Mouse (Mus musculus) forebrain, postnatal 0 days (tissue): ENCODE measurements around the gene Zfp879. TPM values are rescaled to one million over a fixed set of nuclear protein-coding genes. Genes with fewer than 3 reads are reported as not detected.

Source experiments
- ATAC-seq: fragments of 200-750 bp; cut with Nextera tagmentation; 2 replicates; pipeline ENCODE4 v1.8.0; 2017; ENCODE audit warnings: mild to moderate bottlenecking, moderate library complexity
- DNase-seq: peaks from one replicate; pipeline ENCODE4 v3.0.0-alpha.2; 2015
- H3K27ac ChIP-seq: fragments of 300-500 bp; sonication (generic); 2 replicates; pipeline ENCODE4 v1.5.1; 2014; ENCODE audit warnings: low read depth, mild to moderate bottlenecking, antibody characterized with exemption, low read length, moderate library complexity, mixed read lengths
- H3K27me3 ChIP-seq: fragments of 300-500 bp; sonication (generic); 2 replicates; pipeline ENCODE4 v1.6.1; 2014; ENCODE audit warnings: mild to moderate bottlenecking, low read length, mixed read lengths; ENCODE audit not compliant: insufficient read depth
- H3K36me3 ChIP-seq: fragments of 300-500 bp; sonication (generic); 2 replicates; pipeline ENCODE4 v1.6.1; 2014; ENCODE audit warnings: mild to moderate bottlenecking, moderate library complexity; ENCODE audit not compliant: insufficient read depth
- H3K4me1 ChIP-seq: fragments of 300-500 bp; sonication (generic); 2 replicates; pipeline ENCODE4 v1.6.1; 2014; ENCODE audit warnings: antibody characterized with exemption; ENCODE audit not compliant: insufficient read depth
- H3K4me2 ChIP-seq: fragments of 300-500 bp; sonication (generic); 2 replicates; pipeline ENCODE4 v1.6.1; 2014; ENCODE audit warnings: low read depth, mild to moderate bottlenecking, moderate library complexity
- H3K4me3 ChIP-seq: fragments of 300-500 bp; sonication (generic); 2 replicates; pipeline ENCODE4 v1.5.1; 2014; ENCODE audit warnings: low read depth, low read length, mixed read lengths
- H3K9ac ChIP-seq: fragments of 300-500 bp; sonication (generic); 2 replicates; pipeline ENCODE4 v1.6.1; 2014; ENCODE audit warnings: mild to moderate bottlenecking
- H3K9me3 ChIP-seq: fragments of 300-500 bp; sonication (generic); 2 replicates; pipeline ENCODE4 v1.6.1; 2016; ENCODE audit warnings: low read length
- CTCF ChIP-seq: sonication (generic); IDR thresholded peaks from 2 replicates; pipeline ENCODE4 v1.5.1; 2016; ENCODE audit warnings: antibody characterized with exemption, control low read depth, low read depth
- WGBS: fragments of 180-500 bp; shearing (Covaris S2); extraction: QIAGEN DNeasy Blood & Tissue Kit; methylation state at CpG from one replicate; pipeline ENCODE4 v1.1.7; 2014; 5-methylcytosine and 5-hydroxymethylcytosine counted together
- polyA plus RNA-seq: library from polyadenylated mRNA; unstranded; fragments of >200 nt; fragmentation: Nextera tagmentation; extraction: Ambion mirVana; gene quantifications from 2 replicates; pipeline ENCODE4 v1.2.1, GENCODE M21; 2015
- total RNA-seq: library from RNA; depleted of rRNA; stranded (reverse); fragments of >200 nt; gene quantifications from 2 replicates; pipeline ENCODE4 v1.2.3, GENCODE M21; 2014; rRNA removed

Zfp879 gene
- total and polyA plus RNA-seq, 2 experiments from 2014 or later: 1.6 to 5.9 TPM

- H3K36me3 ChIP-seq: peaks cover 30% of the 10 kb centered on the region
- H3K4me2 ChIP-seq: peak within 1 kb of the TSS; percentile 83
- no peaks in the 10 kb centered on the region for H3K27me3 ChIP-seq
- no peaks in the 10 kb centered on the region for H3K9me3 ChIP-seq
- peak within 1 kb of the TSS; percentile 83 for H3K9ac ChIP-seq
- 1% methylated on average over 45 of the region's 45 CpGs for WGBS
- peak; percentile 100 for ATAC-seq
- DNase-seq: peak; percentile 89
- H3K4me1 ChIP-seq: peaks cover 11% of the 10 kb centered on the region; the same call in 1 of the 2 replicates
- H3K27ac ChIP-seq: peak within 1 kb of the TSS; percentile 74
- no peak for TF ChIP-seq CTCF
- peak within 1 kb of the TSS; percentile 65 for H3K4me3 ChIP-seq
Observed at GRCm38 (mm10) chr11:50827010-50827953, 14.1 kb downstream of the Zfp879 start, which contains the start of gene Zfp354c. TSS of gene Zfp354c (minus strand) at chr11:50827724.

GRCm38 (mm10) chr11:50826214-50826613 is 15.1 kb downstream of the Zfp879 start:
- Histone ChIP-seq H3K4me3 (peak overlapping the region; percentile 65), H3K27ac (no peak overlapping the region), H3K27me3 (no peaks in the 10 kb centered on the region), H3K4me1 (peaks cover 11% of the 10 kb centered on the region; the same call in 1 of the 2 replicates), H3K4me2 (peak overlapping the region; percentile 83), H3K9ac (peak overlapping the region; percentile 83; the same call in 1 of the 2 replicates), H3K9me3 (no peaks in the 10 kb centered on the region), H3K36me3 (peaks cover 35% of the 10 kb centered on the region)
- DNase-seq (no peak), ATAC-seq (no peak)
- no peak for TF ChIP-seq CTCF
- 30% methylated on average over 2 of the region's 2 CpGs for WGBS

DNA sequence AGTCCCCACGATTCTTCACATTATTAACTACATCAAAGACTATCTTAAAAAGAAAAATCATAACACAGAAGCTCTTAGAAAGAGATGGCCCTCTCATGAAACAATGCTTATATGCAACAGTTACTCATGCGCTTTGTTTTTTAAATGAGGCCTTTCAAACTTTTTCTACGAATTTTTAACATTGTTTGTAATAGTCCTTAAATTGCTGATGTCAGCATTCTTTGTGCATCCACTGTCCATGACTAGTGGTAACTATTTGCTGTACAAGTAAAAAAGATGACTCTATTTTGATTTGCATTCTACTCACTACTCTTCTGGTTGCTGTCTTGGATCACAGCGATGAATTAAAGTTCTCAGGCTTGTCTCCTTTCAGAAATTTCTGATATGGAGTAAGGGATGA is 27.1 kb downstream of the Zfp879 start:
- H3K4me2 ChIP-seq: no peak overlapping the region
- no peak overlapping the region for H3K27ac ChIP-seq
- no peak overlapping the region for H3K4me3 ChIP-seq
- H3K9me3 ChIP-seq: peaks cover 66% of the 10 kb centered on the region
- ATAC-seq (no peak), DNase-seq (no peak)
- WGBS: 97% methylated on average over 4 of the region's 4 CpGs
- H3K27me3 ChIP-seq: no peaks in the 10 kb centered on the region
- H3K4me1 ChIP-seq: no peaks in the 10 kb centered on the region
- TF ChIP-seq CTCF: no peak
- peaks cover 90% of the 10 kb centered on the region for H3K36me3 ChIP-seq
- H3K9ac ChIP-seq: no peak overlapping the region

DNA sequence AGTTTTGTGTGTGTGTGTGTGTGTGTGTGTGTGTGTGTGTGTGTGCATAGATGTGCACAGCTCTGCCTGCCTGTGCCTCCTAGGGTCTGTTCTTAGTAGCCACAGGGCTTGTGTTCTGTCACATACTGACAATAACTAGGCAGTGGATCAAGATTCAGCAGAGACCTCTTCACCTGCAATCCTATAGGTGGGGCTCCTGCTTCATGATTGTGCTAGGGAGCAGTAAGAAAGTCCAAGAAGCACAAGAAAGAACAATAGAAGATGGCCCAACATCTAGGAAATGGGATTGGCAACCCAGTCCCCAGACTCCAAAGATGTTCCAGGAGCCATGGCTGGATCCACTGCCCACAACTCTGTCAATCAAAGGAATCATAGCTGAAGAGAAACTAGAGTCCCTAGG is 42.5 kb downstream of the Zfp879 start:
- Histone ChIP-seq H3K36me3 (no peaks in the 10 kb centered on the region), H3K9ac (no peak overlapping the region), H3K27ac (no peak overlapping the region), H3K9me3 (no peaks in the 10 kb centered on the region), H3K4me1 (no peaks in the 10 kb centered on the region), H3K27me3 (no peaks in the 10 kb centered on the region), H3K4me2 (no peak overlapping the region), H3K4me3 (no peak overlapping the region)
- DNase-seq: no peak
- TF ChIP-seq CTCF: no peak
- no peak for ATAC-seq

DNA sequence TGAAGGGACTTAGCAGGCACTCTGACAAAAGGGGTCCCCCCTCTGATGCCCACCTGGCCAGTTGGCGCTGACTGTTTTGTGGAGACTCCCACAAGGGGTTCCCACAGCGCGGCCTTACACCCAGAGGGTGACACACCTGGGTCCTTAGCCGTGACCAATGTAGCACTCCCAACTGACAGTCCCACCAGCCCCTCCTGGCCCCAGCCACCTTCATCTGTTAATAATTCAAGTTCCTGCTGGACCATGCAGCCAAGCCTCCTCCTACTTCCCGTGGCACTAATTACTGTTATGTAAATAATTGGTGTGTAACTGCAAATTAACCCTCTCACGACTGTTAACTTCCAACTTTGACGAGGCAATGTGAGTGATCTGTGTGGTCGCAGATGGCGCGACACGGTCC is 43.7 kb downstream of the Zfp879 start:
- no peak for TF ChIP-seq CTCF
- no peak overlapping the region for H3K27ac ChIP-seq
- 67% methylated on average over 11 of the region's 11 CpGs for WGBS
- H3K4me2 ChIP-seq: no peak overlapping the region
- no peaks in the 10 kb centered on the region for H3K36me3 ChIP-seq
- no peak for DNase-seq
- no peaks in the 10 kb centered on the region for H3K4me1 ChIP-seq
- H3K4me3 ChIP-seq: no peak overlapping the region
- no peaks in the 10 kb centered on the region for H3K27me3 ChIP-seq
- no peak overlapping the region for H3K9ac ChIP-seq
- no peak for ATAC-seq
- no peaks in the 10 kb centered on the region for H3K9me3 ChIP-seq

Other genes with a start within 250 kb of the Zfp879 start
- gene Adamts2, start 239.5 kb downstream of the Zfp879 start, total RNA-seq: 7.7 and 13.1 TPM in 2 replicates
- gene Adamts2, start 239.5 kb downstream of the Zfp879 start, polyA plus RNA-seq: 4.1 and 4.4 TPM in 2 replicates
- 42.7 and 46.6 TPM in 2 replicates for gene Zfp354c, start 13.8 kb downstream of the Zfp879 start, total RNA-seq
- 27.1 and 35.1 TPM in 2 replicates for gene Zfp354c, start 13.8 kb downstream of the Zfp879 start, polyA plus RNA-seq
- not detected in 2 replicates for gene Grm6, start 9.1 kb upstream of the Zfp879 start, total RNA-seq
- not detected in 2 replicates for gene Grm6, start 9.1 kb upstream of the Zfp879 start, polyA plus RNA-seq
- gene Zfp454, start 46.1 kb upstream of the Zfp879 start, total RNA-seq: 8.2 and 8.4 TPM in 2 replicates
- 7.7 and 8.7 TPM in 2 replicates for gene Zfp454, start 46.1 kb upstream of the Zfp879 start, polyA plus RNA-seq
- 39.8 and 39.9 TPM in 2 replicates for gene Zfp2, start 74.6 kb upstream of the Zfp879 start, total RNA-seq
- gene Zfp2, start 74.6 kb upstream of the Zfp879 start, polyA plus RNA-seq: 29.5 and 35.2 TPM in 2 replicates
- gene Zfp354b, start 90.1 kb upstream of the Zfp879 start, total RNA-seq: 4.6 and 5.0 TPM in 2 replicates
- gene Zfp354b, start 90.1 kb upstream of the Zfp879 start, polyA plus RNA-seq: 2.1 and 2.3 TPM in 2 replicates
- not detected in 2 replicates for gene 4933414I15Rik, start 102.2 kb upstream of the Zfp879 start, total RNA-seq
- not detected in 2 replicates for gene 4933414I15Rik, start 102.2 kb upstream of the Zfp879 start, polyA plus RNA-seq
- gene Prop1, start 112.2 kb upstream of the Zfp879 start, total RNA-seq: 0.38 TPM in 1 of 2 replicates, not detected in the other
- not detected in 2 replicates for gene Prop1, start 112.2 kb upstream of the Zfp879 start, polyA plus RNA-seq
- gene Olfr1378, start 125.0 kb upstream of the Zfp879 start, total RNA-seq: not detected in 2 replicates
- not detected in 2 replicates for gene Olfr1378, start 125.0 kb upstream of the Zfp879 start, polyA plus RNA-seq
- not detected in 2 replicates for gene Olfr1377, start 140.4 kb upstream of the Zfp879 start, total RNA-seq
- gene Olfr1377, start 140.4 kb upstream of the Zfp879 start, polyA plus RNA-seq: not detected in 2 replicates
- gene Olfr51, start 162.0 kb upstream of the Zfp879 start, total RNA-seq: not detected in 2 replicates
- not detected in 2 replicates for gene Olfr51, start 162.0 kb upstream of the Zfp879 start, polyA plus RNA-seq
- not detected in 2 replicates for gene Olfr54, start 172.7 kb upstream of the Zfp879 start, total RNA-seq
- not detected in 2 replicates for gene Olfr54, start 172.7 kb upstream of the Zfp879 start, polyA plus RNA-seq
- not detected in 2 replicates for gene Olfr1375, start 206.6 kb upstream of the Zfp879 start, total RNA-seq
- not detected in 2 replicates for gene Olfr1375, start 206.6 kb upstream of the Zfp879 start, polyA plus RNA-seq
- 13.3 and 20.4 TPM in 2 replicates for gene Zfp354a, start 217.7 kb upstream of the Zfp879 start, total RNA-seq
- 7.0 and 9.8 TPM in 2 replicates for gene Zfp354a, start 217.7 kb upstream of the Zfp879 start, polyA plus RNA-seq